In genomic region chr9:118506404-118507231, GRCm38 (mm10) we compare ENCODE assay signal across 9 mouse cellular contexts. TPM values are rescaled to one million over a fixed set of nuclear protein-coding genes. Genes with fewer than 3 reads are reported as not detected.
DNase-seq lines count a peak whose midpoint lies in the region; ATAC-seq and TF ChIP-seq lines count a peak whose summit lies in the region.
"Had no signal": no experiment of that assay in that cellular context is flagged by ENCODE, and none has a peak within 500 bp of the region (broad histone marks: within the 10 kb centered on the region; RNA-seq: fewer than 3 reads in every experiment).

No protein-coding gene starts in this region.

- peak overlapping the region; percentile 84 for H3K27ac ChIP-seq in intestine, embryonic 15.5 days
- H3K27ac ChIP-seq in liver, embryonic 14.5 days: no peak overlapping the region
- H3K27ac ChIP-seq in neural tube, embryonic 12.5 days: no peak overlapping the region; the same call in 1 of the 2 replicates

- H3K9ac ChIP-seq in intestine, embryonic 15.5 days: peak overlapping the region; percentile 89
- peak overlapping the region; percentile 87 for H3K9ac ChIP-seq in liver, embryonic 14.5 days (replicated peaks)
- H3K9ac ChIP-seq in neural tube, embryonic 12.5 days: peak overlapping the region; percentile 89

- H3K4me1 ChIP-seq in intestine, embryonic 15.5 days (replicated peaks): peaks cover 29% of the 10 kb centered on the region
- H3K4me1 ChIP-seq in liver, embryonic 14.5 days (replicated peaks; ENCODE audit: control insufficient read depth in 2 of 2, insufficient read depth in 2 of 2, low read length in 1 of 2): peaks cover 4 to 19% of the 10 kb centered on the region in 2 experiments
- H3K4me1 ChIP-seq in neural tube, embryonic 12.5 days: peaks cover 18% of the 10 kb centered on the region

- no peak for TF ChIP-seq EP300 in liver, embryonic 14.5 days (IDR thresholded peaks at IDR 0.05; ENCODE audit: low read depth)

- H3K9me3 ChIP-seq in intestine, embryonic 15.5 days: no peaks in the 10 kb centered on the region
- H3K9me3 ChIP-seq in liver, embryonic 14.5 days (ENCODE audit: control insufficient read depth, low read length): no peaks in the 10 kb centered on the region
- no peaks in the 10 kb centered on the region for H3K9me3 ChIP-seq in neural tube, embryonic 12.5 days

- peak overlapping the region; percentile 92 for H3K4me3 ChIP-seq in intestine, embryonic 15.5 days (replicated peaks)
- peak overlapping the region; percentile 78 to 80 for H3K4me3 ChIP-seq in liver, embryonic 14.5 days (ENCODE audit: insufficient read depth in 1 of 2, low read depth in 2 of 2, low read length in 2 of 2)
- peak overlapping the region; percentile 96 for H3K4me3 ChIP-seq in neural tube, embryonic 12.5 days

- no peaks in the 10 kb centered on the region for H3K27me3 ChIP-seq in intestine, embryonic 15.5 days (replicated peaks)
- no peaks in the 10 kb centered on the region for H3K27me3 ChIP-seq in liver, embryonic 14.5 days (ENCODE audit: control insufficient read depth, insufficient read depth, low read length)
- no peaks in the 10 kb centered on the region for H3K27me3 ChIP-seq in neural tube, embryonic 12.5 days (replicated peaks)

- WGBS in intestine, embryonic 15.5 days: under 1% methylated on average over 57 of the region's 57 CpGs
- WGBS in liver, embryonic 14.5 days (ENCODE audit: insufficient replicate concordance): under 1% methylated on average over 56 of the region's 57 CpGs
- under 1% methylated on average over 57 of the region's 57 CpGs for WGBS in neural tube, embryonic 12.5 days

- H3K36me3 ChIP-seq in intestine, embryonic 15.5 days: no peaks in the 10 kb centered on the region
- no peaks in the 10 kb centered on the region for H3K36me3 ChIP-seq in liver, embryonic 14.5 days (replicated peaks; ENCODE audit: control insufficient read depth, insufficient read depth, low read depth)
- H3K36me3 ChIP-seq in neural tube, embryonic 12.5 days: no peaks in the 10 kb centered on the region

- intact Hi-C loops in gastrocnemius, postnatal 14 days (cut with DNase I; ENCODE audit: low total_unique reads): no loop called here

- no peak for TF ChIP-seq CTCF in liver, embryonic 14.5 days (IDR thresholded peaks at IDR 0.05; ENCODE audit: low read depth)

- peak; percentile 48 for ATAC-seq in intestine, embryonic 15.5 days
- ATAC-seq in liver, embryonic 14.5 days (ENCODE audit: insufficient read depth): peak; percentile 51
- peak; percentile 72 for ATAC-seq in neural tube, embryonic 12.5 days (ENCODE audit: low FRiP score, low read depth)

- H3K4me2 ChIP-seq in intestine, embryonic 15.5 days (replicated peaks): peak overlapping the region; percentile 94
- peak overlapping the region; percentile 95 for H3K4me2 ChIP-seq in liver, embryonic 14.5 days (ENCODE audit: low read depth)
- peak overlapping the region; percentile 99 for H3K4me2 ChIP-seq in neural tube, embryonic 12.5 days (replicated peaks)

- DNase-seq in B cell, adult 2 months: peak; percentile 49 to 50
- DNase-seq in MN1 (ENCODE audit: low spot score): peak; percentile 37
- DNase-seq in cerebellum, postnatal 10 days: peak; percentile 52 to 58
- peak; percentile 62 for DNase-seq in gastrocnemius, postnatal 14 days
- DNase-seq in liver, embryonic 14.5 days (ENCODE audit: low read depth in 3 of 3, low spot score in 3 of 3): no peak
- no peak for DNase-seq in c-Kit-positive CD71-positive TER-119-positive erythroid progenitor cells, embryonic 14.5 days (ENCODE audit: low spot score)

RNA-seq across cellular contexts. Expression of gene Golga4, which starts 0.6 kb away (rescaled TPM):
- total RNA-seq in gastrocnemius, postnatal 14 days (2021): 100 to 1,000 TPM; 157 TPM
- 59.5 and 61.6 TPM in 2 replicates for polyA plus RNA-seq in intestine, embryonic 15.5 days (2015; fragmentation: Nextera tagmentation; extraction: Ambion mirVana)
- 6.9 and 13.2 TPM in 2 replicates for polyA plus RNA-seq in liver, embryonic 14.5 days (2012; rRNA removed)
- polyA plus RNA-seq in liver, embryonic 14.5 days (2014; fragmentation: Nextera tagmentation; extraction: Ambion mirVana): 10.6 and 11.6 TPM in 2 replicates
- polyA plus RNA-seq in neural tube, embryonic 12.5 days (2016; fragmentation: Nextera tagmentation; extraction: Ambion mirVana): 63.5 and 67.0 TPM in 2 replicates

RNA-seq across cellular contexts. Expression of gene Eomes, which starts 28.6 kb away (rescaled TPM):
- total RNA-seq in gastrocnemius, postnatal 14 days (2021): not detected
- polyA plus RNA-seq in intestine, embryonic 15.5 days (2015; fragmentation: Nextera tagmentation; extraction: Ambion mirVana): 0.13 and 0.18 TPM in 2 replicates
- 0.05 TPM in 1 of 2 replicates, not detected in the other for polyA plus RNA-seq in liver, embryonic 14.5 days (2012; rRNA removed)
- 0.04 and 0.09 TPM in 2 replicates for polyA plus RNA-seq in liver, embryonic 14.5 days (2014; fragmentation: Nextera tagmentation; extraction: Ambion mirVana)
- 0.05 and 0.08 TPM in 2 replicates for polyA plus RNA-seq in neural tube, embryonic 12.5 days (2016; fragmentation: Nextera tagmentation; extraction: Ambion mirVana)
- total RNA-seq: gastrocnemius, postnatal 4 days had no signal

Comparison
In these comparisons a context has a peak if more than half of its experiments do, and no peak if none do; other contexts are left out.
1. DNase-seq: peak in B cell, adult 2 months (2 of 2), MN1 (single experiment), cerebellum, postnatal 10 days (2 of 2) and gastrocnemius, postnatal 14 days (single experiment); none in liver, embryonic 14.5 days (0 of 3) and c-Kit-positive CD71-positive TER-119-positive erythroid progenitor cells, embryonic 14.5 days (single experiment).
2. Peak in every context shown above with its lines, with median percentiles within 50 percentile points of each other: ATAC-seq, H3K4me2 ChIP-seq, H3K4me3 ChIP-seq and H3K9ac ChIP-seq.